Mouse (Mus musculus) heart, embryonic 16.5 days (tissue): ENCODE results near the gene Asb9. TPM values are rescaled to one million over a fixed set of nuclear protein-coding genes. Genes with fewer than 3 reads are reported as not detected.

Experiments used
- ATAC-seq: fragments of 200-750 bp; cut with Nextera tagmentation; replicated peaks from 2 replicates; pipeline ENCODE4 v1.8.0; 2017; ENCODE audit warnings: moderate number of reproducible peaks; ENCODE audit not compliant: insufficient read depth, low FRiP score; ENCODE audit errors: extremely low read depth
- H3K27ac ChIP-seq: fragments of 300-500 bp; sonication (generic); 2 replicates; pipeline ENCODE4 v1.5.1; 2014; ENCODE audit warnings: mild to moderate bottlenecking, low read length, control low read depth, moderate library complexity
- H3K27me3 ChIP-seq: fragments of 300-500 bp; sonication (generic); 2 replicates; pipeline ENCODE4 v1.6.1; 2014; ENCODE audit warnings: low read length, mixed read lengths; ENCODE audit not compliant: control insufficient read depth, insufficient read depth
- H3K36me3 ChIP-seq: fragments of 300-500 bp; sonication (generic); 2 replicates; pipeline ENCODE4 v1.6.1; 2014; ENCODE audit not compliant: control insufficient read depth, insufficient read depth
- H3K4me1 ChIP-seq: fragments of 300-500 bp; sonication (generic); 2 replicates; pipeline ENCODE4 v1.6.1; 2014; ENCODE audit warnings: low read length, mixed read lengths; ENCODE audit not compliant: control insufficient read depth, insufficient read depth
- H3K4me2 ChIP-seq: fragments of 300-500 bp; sonication (generic); 2 replicates; pipeline ENCODE4 v1.6.1; 2014; ENCODE audit warnings: low read depth, mild to moderate bottlenecking, control low read depth, low read length
- H3K4me3 ChIP-seq: fragments of 300-500 bp; sonication (generic); 2 replicates; pipeline ENCODE4 v1.5.1; 2014; ENCODE audit warnings: mild to moderate bottlenecking, control low read depth, low read length
- H3K9ac ChIP-seq: fragments of 300-500 bp; sonication (generic); 2 replicates; pipeline ENCODE4 v1.6.1; 2014; ENCODE audit warnings: low read length, control low read depth
- H3K9me3 ChIP-seq: fragments of 300-500 bp; sonication (generic); replicated peaks from 2 replicates; pipeline ENCODE4 v1.6.1; 2016; ENCODE audit warnings: low read length; ENCODE audit not compliant: control insufficient read depth
- WGBS: fragments of 180-500 bp; shearing (Covaris S2); extraction: QIAGEN DNeasy Blood & Tissue Kit; methylation state at CpG from one replicate; pipeline ENCODE4 v1.1.7; 2014; 5-methylcytosine and 5-hydroxymethylcytosine counted together
- polyA plus RNA-seq: library from polyadenylated mRNA; unstranded; fragments of >200 nt; fragmentation: Nextera tagmentation; extraction: Ambion mirVana; gene quantifications from 2 replicates; pipeline ENCODE4 v1.2.1, GENCODE M21; 2015

Gene Asb9
- polyA plus RNA-seq, 1 experiment from 2014 or later, result not detected

DNA sequence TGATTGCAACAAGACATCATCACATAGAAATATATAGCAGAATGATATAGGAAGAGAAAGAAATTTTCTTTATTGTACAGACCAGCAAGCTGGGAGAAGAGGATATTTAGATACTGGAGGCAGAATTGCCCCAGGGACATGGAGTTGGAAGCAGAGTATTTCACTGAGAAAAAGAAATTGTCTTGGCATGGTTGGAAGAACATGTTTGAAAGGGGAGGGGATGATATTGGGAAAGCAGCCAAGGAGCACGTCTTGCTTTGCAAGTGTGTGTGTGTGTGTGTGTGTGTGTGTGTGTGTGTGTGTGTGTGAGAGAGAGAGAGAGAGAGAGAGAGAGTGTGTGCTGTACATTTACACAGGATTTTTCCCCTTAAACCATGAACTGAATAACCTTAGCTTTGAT is 64.1 kb downstream of the Asb9 start:
- Histone ChIP-seq H3K9ac (no peak overlapping the region), H3K36me3 (no peaks in the 10 kb centered on the region), H3K4me1 (no peaks in the 10 kb centered on the region), H3K4me3 (no peak overlapping the region), H3K27ac (no peak overlapping the region), H3K27me3 (no peaks in the 10 kb centered on the region), H3K9me3 (no peaks in the 10 kb centered on the region), H3K4me2 (no peak overlapping the region)
- 38% methylated on average over 1 of the region's 1 CpGs for WGBS
- ATAC-seq, result no peak

DNA sequence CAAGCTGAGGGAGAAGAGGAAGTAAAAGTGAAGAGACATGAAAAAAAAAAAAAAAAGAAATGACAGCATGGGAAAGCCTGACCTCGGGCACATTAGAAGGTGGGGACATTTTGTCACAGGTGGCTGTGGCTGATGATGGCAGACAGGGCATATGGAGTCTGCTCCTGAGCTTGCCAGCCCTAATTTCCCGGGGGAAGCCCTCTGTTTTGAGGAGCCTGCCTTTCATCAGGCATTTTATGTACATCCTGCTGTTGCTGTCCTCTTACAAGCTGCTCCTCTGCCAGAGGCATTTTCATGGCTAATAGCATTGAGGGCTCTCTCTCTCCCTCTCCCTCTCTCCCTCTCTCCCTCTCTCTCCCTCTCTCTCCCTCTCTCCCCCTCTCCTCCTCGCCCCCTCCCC is 70.8 kb downstream of the Asb9 start:
- no peaks in the 10 kb centered on the region for H3K36me3 ChIP-seq
- H3K4me1 ChIP-seq, result no peaks in the 10 kb centered on the region
- H3K27ac ChIP-seq, result no peak overlapping the region
- no peak overlapping the region for H3K9ac ChIP-seq
- H3K4me2 ChIP-seq, result no peak overlapping the region
- WGBS, result 63% methylated on average over 3 of the region's 3 CpGs
- H3K27me3 ChIP-seq, result no peaks in the 10 kb centered on the region
- no peak overlapping the region for H3K4me3 ChIP-seq
- no peaks in the 10 kb centered on the region for H3K9me3 ChIP-seq
- ATAC-seq, result no peak

Other genes with a start within 250 kb of the Asb9 start
- 3.8 and 5.5 TPM in 2 replicates for gene Bmx, start 248.1 kb upstream of the Asb9 start, polyA plus RNA-seq
- 5.9 and 7.5 TPM in 2 replicates for gene Pir, start 237.0 kb upstream of the Asb9 start, polyA plus RNA-seq
- gene Vegfd, start 132.9 kb upstream of the Asb9 start, polyA plus RNA-seq, result 3.7 and 6.7 TPM in 2 replicates
- gene Piga, start 86.5 kb upstream of the Asb9 start, polyA plus RNA-seq, result 8.2 and 8.6 TPM in 2 replicates
- gene Asb11, start 69.3 kb upstream of the Asb9 start, polyA plus RNA-seq, result 79.9 and 83.9 TPM in 2 replicates